Mouse (Mus musculus) urinary bladder, postnatal 36 days (tissue): ENCODE measurements at regions not wholly inside any gene's neighbourhood (a gene's known extent, or its start where the extent isn't known, plus 50 kb on each side); places are given as distances from the start of the nearest gene placed in this dataset.

Experiments used
- DNase-seq, 2 experiments: peaks; one replicate each; pipeline ENCODE4 v3.0.0; 2022; ENCODE audit warnings: low spot score in 2 of 2, mixed read lengths in 1 of 2

DNA sequence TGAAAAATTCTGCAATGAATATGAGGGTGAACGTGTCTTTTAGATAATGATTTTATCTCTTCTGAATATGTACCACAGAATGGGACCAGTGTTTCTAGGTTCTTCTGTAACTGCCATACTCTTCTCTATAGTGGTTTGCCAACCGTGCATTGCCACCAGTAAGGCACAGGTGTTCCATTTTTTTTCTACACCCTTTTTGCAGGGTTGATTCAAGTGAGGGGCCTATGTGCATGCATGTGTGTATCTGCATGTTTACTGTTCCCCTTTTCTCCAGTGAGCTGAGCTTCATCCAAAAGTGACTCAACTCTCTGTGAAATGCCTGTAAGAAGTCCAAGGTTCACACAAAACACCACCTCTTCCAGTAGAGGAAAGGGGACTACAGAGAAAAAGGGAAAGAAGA, 467.7 kb downstream of the Gsdmc2 start:
- no peak for DNase-seq

DNA sequence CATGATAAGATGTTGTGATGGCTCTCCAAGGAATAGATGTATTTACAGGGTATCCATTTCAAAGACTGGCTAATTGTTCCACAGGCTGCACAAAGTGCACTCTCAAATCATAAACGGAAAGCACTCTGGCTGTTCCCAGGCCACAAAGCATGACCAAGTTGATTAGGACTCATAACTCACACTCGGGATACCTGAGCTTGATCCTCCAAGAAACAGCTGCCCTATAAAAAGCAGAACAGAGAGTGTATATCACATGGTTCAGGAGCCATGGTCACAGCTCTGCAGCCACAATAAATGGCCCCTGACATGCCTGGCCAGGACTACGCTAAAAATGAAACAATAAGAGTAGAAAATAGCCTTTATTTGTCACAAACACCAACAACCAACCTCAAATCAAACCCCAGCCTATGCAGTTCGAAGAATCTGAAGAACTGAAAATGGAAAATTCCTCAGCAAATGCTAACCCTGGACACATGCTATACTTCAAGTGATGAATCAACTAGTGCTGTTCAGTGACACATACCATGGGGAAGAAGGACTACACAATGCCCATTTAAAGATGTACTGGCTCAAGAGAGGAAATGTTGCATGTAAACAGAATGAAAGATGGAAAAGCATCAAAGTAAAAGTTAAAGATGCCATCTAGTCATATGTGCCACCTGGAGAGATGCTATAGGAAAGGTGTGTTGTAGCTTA, 473.5 kb downstream of the Gsdmc2 start:
- no peak for DNase-seq

DNA sequence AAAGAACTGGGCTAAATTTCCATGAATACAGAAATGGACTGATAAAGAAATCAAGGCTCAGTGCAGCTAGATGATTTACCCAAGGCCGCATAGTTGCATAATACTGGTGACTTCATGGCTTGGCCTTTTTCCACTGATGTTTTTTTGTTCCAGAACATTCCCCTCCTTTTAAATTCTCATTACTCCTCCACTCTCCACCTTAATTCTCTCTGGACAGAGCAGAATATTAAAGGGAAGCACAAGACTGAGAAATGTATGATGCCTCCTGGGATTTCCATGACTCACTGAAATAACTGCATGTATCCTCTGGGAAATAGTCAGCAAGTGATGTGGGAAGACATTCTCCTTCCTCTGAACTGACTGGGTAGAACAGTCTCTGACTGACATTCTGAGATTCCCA, 480.5 kb downstream of the Gsdmc2 start:
- peak; percentile 4 to 45 for DNase-seq

DNA sequence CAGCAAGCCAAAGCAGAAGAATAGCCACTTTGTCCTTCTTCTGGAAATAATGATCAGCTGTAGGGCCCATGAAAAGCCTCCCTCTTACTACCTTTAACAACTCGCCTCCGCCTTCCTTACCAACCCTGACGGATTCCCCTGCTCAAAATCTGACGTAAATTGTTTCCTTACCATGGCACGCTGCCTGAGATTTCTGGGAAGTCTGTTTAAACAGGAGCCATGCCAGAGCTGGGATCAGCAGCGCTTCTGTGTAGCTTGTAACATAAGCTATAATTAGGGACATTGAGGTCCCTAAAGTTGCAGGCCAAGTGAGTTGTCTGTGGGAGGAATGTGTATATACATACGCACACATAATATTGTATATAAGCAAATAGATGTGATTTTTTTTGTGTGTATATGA, 484.6 kb downstream of the Gsdmc2 start:
- peak; percentile 5 to 42 for DNase-seq

DNA sequence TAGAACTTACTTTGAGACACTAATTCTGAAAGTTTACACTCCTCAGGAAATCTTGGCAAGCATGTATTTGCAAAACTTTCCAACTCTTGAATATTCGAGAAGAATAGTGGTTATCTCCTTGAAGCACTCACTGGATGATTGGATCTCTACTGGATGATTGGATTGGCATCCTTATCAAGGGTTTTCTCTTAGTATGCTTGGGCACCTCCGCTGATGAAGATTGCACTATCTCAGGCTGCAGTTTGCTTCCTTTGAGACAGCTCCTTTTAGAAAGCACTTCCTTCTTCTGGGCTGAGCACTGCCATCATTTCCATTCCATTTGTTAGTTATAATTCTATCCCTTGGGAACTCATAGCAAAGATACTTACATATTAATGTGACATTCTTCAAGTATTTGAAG, 503.2 kb downstream of the Gsdmc2 start:
- no peak for DNase-seq

DNA sequence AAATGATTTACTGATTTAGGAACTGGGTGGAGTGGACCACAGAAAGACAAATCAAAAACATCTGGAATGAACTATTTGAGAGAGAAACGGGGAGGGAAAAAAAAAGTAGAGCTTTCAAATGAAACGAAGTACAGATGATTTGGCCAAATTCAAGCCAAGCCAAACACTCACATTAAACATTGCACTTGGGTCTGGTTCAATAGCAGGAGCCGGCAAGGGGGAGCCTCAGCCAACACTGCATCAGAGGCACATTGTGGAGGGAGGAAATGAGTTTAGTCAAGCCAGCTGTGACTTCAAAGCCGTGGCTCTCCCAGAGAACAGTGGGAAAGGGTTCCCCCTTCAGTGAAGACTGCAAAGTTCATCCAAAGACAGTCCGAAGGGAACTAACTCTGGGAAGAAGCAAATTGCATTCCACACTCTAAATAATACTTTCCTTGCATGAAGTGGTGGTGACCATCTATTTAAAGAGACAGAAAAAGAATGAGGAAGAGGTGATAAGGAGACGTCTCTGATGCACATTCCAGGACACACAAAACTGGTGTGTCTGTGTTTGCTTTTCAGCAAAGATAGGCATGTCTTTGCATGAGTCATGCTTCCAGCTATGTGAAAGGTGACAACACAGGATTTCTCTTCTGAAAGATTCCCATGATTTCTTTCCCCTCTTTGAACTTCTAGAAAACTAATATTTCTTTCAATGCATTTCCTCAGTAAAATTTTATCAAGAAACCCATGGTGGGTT, 504.5 kb downstream of the Gsdmc2 start:
- peak; percentile 29 to 62 for DNase-seq

DNA sequence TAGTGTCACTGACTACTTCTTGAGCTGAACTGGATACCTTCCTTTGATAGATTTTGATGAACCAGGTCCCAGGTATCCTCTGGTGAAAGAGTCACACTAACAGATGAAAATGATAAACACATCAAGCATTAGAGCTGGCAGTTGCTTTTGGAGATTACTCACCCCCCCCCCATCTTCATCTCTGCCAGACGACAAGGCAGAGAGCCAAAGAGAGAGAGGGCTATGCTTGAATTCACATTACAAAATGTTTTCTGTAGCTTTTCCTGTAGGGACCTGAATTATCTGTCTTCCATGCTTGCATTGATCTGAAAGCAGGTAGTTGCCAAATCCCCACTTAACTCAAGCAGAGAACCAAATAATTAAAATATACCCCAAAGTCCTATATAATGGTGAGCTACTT, 525.3 kb downstream of the Gsdmc2 start:
- no peak for DNase-seq

DNA sequence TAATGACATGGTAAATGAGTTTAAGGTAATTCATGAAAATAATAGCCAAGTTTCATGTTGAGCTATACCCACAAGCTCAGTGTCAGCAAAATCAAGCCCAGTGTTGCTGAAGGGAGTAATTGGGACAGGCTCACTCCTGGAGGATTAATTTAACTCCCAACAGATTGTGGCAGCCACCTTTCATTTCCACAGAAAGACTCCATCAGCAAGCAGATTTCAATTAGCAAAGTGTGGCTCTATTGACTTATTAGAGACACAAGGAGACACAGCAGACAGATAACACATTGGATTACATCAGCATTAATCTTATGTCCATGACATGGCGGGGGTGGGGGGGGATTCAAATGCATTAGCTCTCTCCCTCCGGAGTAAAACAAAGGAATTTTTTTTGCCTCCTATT, 534.6 kb downstream of the Gsdmc2 start:
- DNase-seq: no peak

DNA sequence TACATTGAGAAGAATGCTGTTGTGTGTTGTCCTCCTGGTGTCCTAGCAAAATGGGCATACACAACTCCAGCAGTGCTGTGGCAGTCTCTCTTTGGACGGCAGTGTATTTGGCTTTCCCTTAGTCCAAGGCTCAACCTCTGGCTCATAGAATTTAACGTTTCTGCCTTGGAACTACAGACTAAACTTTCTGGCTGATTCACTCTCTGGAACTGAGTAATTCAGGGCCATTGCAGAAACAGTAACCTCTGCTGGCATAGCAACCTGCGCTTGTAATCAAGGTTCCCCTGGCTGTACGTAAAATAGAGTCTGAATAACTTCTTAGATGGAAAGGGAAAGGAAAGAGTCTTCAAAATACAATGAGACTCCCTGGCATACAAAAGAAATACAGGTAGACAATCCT, 545.7 kb downstream of the Gsdmc2 start:
- no peak for DNase-seq

DNA sequence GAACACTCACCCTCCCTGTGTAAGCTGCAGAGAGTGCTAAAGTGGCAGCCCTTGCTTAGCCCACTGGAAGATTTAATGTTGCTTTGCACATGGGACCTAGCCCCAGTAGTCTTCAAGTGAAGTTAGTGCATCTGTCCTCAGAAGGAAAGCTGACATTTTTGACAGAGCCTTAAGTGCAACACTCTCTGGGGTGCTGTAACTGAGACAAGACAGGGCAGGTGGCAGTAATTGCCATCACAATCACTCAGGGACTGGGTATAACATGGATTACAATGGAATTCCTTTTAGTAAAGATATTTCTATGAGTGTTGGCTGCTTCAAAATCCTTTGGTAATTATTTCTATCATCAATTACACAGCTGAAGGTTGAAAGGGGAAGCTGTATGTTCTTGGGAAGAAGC, 556.4 kb downstream of the Gsdmc2 start:
- no peak for DNase-seq

DNA sequence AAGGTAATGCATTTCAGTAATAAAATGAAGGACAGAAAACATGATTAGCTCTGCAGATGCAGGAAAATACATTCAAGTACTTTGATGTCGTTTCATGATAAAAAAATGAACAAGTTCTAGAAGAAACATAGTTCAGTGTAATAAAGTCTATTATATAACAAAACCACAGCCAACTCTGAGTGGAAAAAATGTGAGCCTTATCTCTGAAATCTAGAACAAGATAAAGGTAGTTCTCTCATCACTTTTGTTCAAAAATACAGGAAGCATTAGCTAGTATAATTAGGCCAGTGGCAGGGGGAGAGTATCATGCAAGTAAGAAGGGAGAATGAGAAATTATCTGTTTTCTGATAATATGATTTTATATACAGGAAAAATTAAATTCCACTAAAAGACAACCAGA, 559.0 kb downstream of the Gsdmc2 start:
- DNase-seq: no peak

DNA sequence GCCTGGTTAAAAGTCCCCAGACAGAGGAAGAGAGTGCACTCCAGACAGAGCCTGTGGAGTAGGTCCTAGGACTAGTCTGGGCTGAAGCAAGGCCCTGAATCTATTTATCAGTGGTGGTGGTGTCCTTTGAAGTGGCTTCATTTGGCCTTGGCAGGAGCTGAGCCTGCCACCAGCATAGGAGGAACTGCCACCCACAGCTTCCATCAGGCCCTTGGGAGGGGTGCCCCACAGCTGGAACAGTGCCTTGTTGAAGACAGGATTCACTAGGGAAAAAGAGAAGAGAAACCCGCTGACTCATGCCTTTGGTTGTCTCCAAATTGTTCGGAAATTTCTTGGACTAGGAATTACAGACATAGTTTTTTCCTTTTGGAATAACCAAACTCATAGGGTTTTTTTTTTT, 574.6 kb downstream of the Gsdmc2 start:
- peak; percentile 1 to 13 for DNase-seq

DNA sequence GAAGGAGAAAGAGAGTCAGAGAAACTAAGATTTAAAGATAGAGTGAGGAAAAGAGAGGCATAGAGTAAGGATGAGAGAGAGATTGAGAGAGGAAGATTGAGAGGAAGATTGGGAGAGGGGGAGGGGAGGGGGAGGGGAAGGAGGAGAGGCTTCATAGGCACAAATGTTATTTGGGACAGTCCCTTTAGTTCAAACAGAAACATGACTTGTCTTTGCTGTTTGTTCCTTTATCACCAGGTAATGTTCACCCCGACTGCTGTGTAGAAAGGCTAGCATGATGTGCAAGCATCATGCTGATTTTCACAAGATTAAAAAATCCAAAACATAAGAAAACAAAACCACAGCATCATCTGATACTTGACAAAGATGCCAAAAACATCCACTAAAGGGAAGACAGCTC, 579.1 kb downstream of the Gsdmc2 start:
- no peak for DNase-seq

DNA sequence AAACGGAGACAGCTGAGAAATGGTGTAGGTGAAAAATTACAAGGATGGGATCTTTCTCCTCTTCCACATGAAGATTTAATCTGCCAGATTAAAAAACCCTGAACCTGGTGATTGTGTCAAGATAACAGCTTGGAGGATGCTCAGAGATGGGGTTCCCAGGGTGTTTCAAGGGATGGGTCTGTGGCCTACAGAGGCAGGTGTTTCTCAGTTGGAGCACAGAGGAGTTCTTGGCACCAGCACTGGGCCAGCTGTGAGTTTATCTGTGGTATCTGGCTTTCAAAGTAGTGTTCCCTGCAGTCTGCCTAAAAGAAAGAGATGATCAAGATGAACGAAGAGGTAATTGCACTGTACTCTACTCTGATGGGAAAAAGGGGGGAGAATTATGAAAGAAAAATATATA, 589.2 kb downstream of the Gsdmc2 start:
- DNase-seq: no peak

DNA sequence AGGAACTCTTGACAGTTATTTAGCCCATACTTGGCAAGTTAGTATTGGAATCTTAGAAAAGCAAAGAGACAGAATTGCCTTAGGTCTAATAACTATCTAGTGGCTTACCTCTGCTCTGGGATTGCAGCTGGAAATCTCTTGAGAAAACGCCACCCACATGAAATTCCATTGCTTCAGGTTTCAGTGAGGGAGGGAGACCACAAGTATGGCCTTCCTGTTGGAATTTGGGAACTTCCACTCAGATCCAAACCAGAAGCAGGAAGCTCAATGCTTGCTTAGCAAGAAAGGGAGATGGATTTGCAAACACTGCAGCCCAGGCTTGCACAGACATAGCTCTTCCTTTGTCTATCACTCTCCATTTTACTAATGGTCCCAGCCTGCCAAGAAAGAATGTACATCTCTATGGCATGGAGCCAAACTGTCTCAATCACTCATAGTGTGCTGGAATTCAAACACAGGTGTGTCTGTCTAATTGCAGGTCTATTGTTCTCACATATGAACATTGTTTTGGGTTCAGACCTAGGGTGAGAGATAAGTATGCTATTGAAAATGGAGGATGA, 592.1 kb downstream of the Gsdmc2 start:
- no peak for DNase-seq

DNA sequence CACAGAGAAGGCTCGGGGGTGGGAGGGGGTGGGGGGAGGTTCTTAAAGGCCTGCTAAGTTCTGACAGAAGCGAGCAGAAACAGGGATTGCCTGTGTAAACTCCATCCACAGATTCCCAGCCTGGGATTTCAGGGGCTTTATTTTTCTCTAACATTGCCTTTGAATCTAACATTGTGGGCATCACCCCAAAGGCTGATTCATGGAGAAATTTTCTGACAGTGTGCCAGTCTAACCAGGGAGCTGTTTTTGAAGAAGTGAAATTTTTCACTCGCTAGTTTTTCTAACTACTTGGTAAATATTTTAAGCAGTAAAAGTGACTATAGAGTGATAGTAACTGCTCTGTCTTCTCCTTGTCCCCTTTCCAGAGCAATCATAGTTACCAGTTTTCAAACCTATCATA, 606.4 kb downstream of the Gsdmc2 start:
- no peak for DNase-seq

DNA sequence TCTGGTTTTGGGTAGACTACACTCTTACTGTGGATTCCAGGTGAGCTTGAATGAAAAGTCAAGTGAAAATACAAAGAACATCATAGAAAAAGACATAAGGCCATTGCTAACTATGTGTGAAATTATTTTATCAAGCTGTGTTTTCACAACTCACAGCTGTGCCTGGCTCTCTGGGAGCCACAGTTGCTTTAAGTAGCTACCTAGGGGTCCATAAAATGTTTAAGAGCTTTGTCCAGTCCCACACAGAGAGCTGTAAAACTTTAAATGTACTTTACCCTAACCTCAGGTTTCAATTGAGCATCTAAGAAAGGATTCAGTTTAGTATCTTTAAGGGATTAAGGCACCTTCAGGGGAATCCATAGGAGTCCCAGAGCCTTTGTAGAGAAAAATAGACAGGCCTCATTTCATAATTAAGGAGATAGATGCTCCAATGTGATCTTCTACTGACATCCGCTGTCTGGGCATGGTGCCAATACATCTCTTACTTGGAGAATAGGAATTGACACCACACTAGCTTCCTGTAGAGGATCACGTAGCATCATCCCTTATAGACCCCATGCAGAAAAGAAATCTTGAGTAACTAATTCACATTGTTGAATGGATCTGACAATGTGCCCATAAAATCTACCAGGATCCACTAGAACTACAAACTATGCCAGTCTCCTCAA, 626.5 kb downstream of the Gsdmc2 start:
- DNase-seq: no peak

DNA sequence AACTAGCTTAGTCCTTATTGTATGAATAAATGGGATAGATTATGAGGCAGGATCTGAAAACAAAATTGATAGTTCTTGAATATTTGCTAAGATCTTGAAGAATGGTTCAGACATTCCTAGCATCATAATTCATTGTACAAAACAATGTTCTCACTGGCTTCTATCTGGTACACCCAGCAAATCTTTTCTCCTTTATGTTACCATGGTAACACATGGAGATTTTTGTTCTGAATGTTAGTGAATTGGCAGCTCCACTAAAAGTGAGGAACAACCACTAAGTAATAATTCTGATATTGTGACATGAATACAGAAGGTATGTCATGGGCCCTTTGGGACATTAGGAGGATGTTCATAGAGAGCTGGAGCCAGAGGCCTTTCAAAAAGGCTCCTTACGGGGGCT, 639.8 kb downstream of the Gsdmc2 start:
- no peak for DNase-seq

DNA sequence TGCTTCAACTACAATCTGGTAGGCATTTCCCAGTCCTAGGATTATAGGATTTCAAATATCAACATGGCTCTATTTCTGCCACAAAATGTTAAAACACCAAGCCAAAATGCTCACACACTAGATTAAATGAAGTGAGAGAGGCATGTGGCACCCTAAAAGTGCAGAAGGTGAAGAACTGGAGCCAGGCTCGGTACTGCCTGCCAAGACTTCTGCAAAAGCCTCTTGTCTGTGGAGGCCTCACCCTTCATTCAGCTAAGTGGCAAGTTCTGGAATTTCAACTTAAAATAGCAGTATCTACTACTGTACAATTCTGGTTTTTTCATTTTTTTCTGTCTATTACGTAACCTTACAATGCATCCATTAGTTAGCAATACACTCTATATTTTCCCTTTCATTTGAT, 649.9 kb downstream of the Gsdmc2 start:
- no peak for DNase-seq

DNA sequence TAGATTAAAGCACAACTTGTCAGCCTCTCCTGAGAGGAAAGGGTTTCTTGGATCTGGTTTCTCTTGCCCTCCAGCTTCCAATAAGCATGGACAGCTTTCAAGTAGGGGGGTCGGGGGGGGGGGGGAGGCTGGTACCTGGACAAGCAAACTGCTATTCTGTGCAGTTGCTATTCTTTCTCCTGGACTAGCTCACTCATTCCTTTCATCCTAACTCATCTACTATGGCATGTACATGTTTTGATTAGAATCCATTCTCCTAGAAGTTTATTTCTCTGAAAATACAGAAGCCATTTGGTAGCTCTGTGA, 650.5 kb downstream of the Gsdmc2 start:
- DNase-seq: no peak

DNA sequence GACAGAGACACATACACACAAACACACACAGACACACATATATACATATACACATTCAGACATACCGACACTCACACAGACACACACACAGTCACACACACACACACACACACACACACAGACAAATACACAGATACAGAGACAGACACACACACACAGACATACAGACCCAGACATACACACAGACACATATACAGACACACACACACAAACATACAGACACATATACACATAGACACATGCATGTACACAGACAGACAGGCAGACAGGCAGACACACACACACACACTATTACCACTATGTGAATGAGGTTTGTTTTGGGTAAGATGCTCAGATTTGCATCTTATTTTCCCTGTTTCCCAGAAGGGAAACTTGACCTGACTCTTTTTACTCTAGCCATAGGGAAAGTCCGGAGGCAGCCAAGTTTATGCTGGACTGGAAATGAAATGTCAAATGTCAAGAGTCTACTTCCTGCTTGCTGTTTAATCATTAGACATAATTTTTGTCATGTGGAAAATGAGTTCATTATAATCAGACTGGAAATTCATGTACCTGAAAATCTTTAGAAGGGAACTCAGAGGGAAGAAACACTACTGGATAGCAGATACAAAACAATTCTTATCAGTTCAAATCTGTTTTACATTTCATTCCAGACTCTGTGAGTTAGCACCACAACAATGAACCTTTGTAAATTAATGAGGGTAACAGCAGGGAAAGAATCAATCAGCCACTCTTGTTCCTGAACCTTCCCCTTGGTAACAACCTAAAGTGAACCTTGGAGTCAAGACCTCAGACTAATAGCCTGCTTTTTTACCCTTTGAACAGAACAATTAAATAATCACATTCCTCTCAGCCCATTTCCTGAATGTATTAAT, 651.1 kb downstream of the Gsdmc2 start:
- no peak for DNase-seq

DNA sequence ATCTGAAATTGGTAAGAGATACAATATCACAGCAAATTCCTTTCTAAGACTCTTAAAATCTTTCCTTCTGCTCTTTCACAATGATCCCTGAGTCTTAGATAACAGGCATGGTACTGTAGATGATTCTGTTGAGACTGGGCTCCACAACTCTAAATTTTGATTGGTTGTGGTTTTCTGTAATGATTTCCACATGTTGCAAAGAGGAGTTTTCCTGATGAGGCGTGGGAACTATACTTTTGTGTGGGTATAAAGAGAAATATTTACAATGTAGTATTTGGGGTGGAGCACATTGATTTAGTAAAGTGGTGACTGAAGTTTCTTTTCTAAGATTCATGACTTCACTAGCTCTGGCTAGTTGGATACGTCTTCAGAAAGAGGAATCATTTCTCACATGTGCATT, 653.2 kb downstream of the Gsdmc2 start:
- no peak for DNase-seq
